Comparison of ENCODE assay signal across 25 mouse cellular contexts in the genomic region with DNA sequence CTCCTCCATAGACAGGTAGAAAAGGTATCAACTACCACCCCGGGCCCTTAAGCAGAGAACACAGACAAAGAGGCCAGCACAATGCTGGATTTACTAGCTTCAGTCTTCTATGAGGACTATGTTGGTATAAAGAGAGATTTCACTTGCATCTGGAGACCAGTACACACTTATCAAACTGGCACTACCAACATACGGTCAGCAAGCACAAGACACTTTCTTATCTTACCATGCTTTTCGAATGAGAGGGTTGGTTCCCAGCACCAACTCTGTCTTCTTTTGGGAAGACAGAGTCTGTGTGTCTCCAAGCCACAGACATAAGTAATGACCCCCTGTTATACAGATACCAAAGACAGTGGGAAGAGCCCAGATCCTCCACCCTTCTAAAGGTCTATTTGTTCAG.
DNase-seq lines count a peak whose midpoint lies in the region; ATAC-seq and TF ChIP-seq lines count a peak whose summit lies in the region.
"Had no signal": no experiment of that assay in that cellular context is flagged by ENCODE, and none has a peak within 500 bp of the region (broad histone marks: within the 10 kb centered on the region; RNA-seq: fewer than 3 reads in every experiment).

No protein-coding gene starts in this region.

- H3K27me3 ChIP-seq in forebrain, embryonic 15.5 days = no peaks in the 10 kb centered on the region
- H3K27me3 ChIP-seq in forebrain, postnatal 0 days (ENCODE audit: insufficient read depth, low read length) = no peaks in the 10 kb centered on the region
- H3K27me3 ChIP-seq in liver, embryonic 13.5 days = no peaks in the 10 kb centered on the region
- no peaks in the 10 kb centered on the region for H3K27me3 ChIP-seq in liver, postnatal 0 days (ENCODE audit: insufficient read depth, low read length)
- H3K27me3 ChIP-seq: CH12.LX; embryonic facial prominence, embryonic 12.5 days; embryonic facial prominence, embryonic 15.5 days; forebrain, embryonic 12.5 days; hindbrain, embryonic 13.5 days had no signal

- peaks cover 7% of the 10 kb centered on the region; the same call in 1 of the 2 replicates for H3K4me1 ChIP-seq in forebrain, embryonic 15.5 days
- no peaks in the 10 kb centered on the region for H3K4me1 ChIP-seq in forebrain, postnatal 0 days (ENCODE audit: insufficient read depth)
- peaks cover 17% of the 10 kb centered on the region for H3K4me1 ChIP-seq in liver, embryonic 13.5 days (replicated peaks)
- no peaks in the 10 kb centered on the region for H3K4me1 ChIP-seq in liver, postnatal 0 days (ENCODE audit: insufficient read depth)
- H3K4me1 ChIP-seq: forebrain, embryonic 12.5 days had no signal

- H3K4me3 ChIP-seq in forebrain, embryonic 15.5 days = no peak overlapping the region
- no peak overlapping the region for H3K4me3 ChIP-seq in forebrain, postnatal 0 days (ENCODE audit: low read depth, low read length)
- no peak overlapping the region for H3K4me3 ChIP-seq in liver, embryonic 13.5 days (replicated peaks)
- no peak overlapping the region for H3K4me3 ChIP-seq in liver, postnatal 0 days (ENCODE audit: low read depth, low read length)
- H3K4me3 ChIP-seq: embryonic facial prominence, embryonic 12.5 days; embryonic facial prominence, embryonic 15.5 days; forebrain, embryonic 12.5 days; hindbrain, embryonic 10.5 days; hindbrain, embryonic 13.5 days had no signal

- peak; percentile 66 for TF ChIP-seq EP300 in liver, postnatal 0 days (IDR thresholded peaks at IDR 0.05; ENCODE audit: low read depth)

- no peak for DNase-seq in forebrain, postnatal 0 days
- DNase-seq in liver, embryonic 13.5 days = no peak
- no peak for DNase-seq in liver
- no peak for DNase-seq in liver, postnatal 0 days
- no peak for DNase-seq in left cerebral cortex, adult 11 months (ENCODE audit: low spot score)
- DNase-seq in frontal cortex, postnatal 14 days (ENCODE audit: low spot score in 2 of 2) = no peak
- DNase-seq: adrenal gland, adult 2 months; adrenal gland, postnatal 14 days; cerebellum, adult 11 months; cerebellum, adult 2 months; cerebellum, adult 9-11 months; cerebellum, postnatal 25 days; gastrocnemius, postnatal 10 days; gastrocnemius, postnatal 36 days had no signal

- H3K36me3 ChIP-seq in forebrain, embryonic 15.5 days = no peaks in the 10 kb centered on the region
- peaks cover 3% of the 10 kb centered on the region for H3K36me3 ChIP-seq in forebrain, postnatal 0 days (ENCODE audit: insufficient read depth)
- H3K36me3 ChIP-seq in liver, embryonic 13.5 days = 0 out of 2 replicates have a peak, but pooled peaks cover 2% of the 10 kb centered on the region
- H3K36me3 ChIP-seq in liver, postnatal 0 days (replicated peaks; ENCODE audit: insufficient read depth, low read length) = peaks cover 11% of the 10 kb centered on the region
- H3K36me3 ChIP-seq: G1E had no signal

- H3K9me3 ChIP-seq in forebrain, embryonic 15.5 days = no peaks in the 10 kb centered on the region
- no peaks in the 10 kb centered on the region for H3K9me3 ChIP-seq in forebrain, postnatal 0 days (ENCODE audit: low read length)
- no peaks in the 10 kb centered on the region for H3K9me3 ChIP-seq in liver, embryonic 13.5 days (replicated peaks)
- no peaks in the 10 kb centered on the region for H3K9me3 ChIP-seq in liver, postnatal 0 days (ENCODE audit: low read length)
- H3K9me3 ChIP-seq: embryonic facial prominence, embryonic 12.5 days; embryonic facial prominence, embryonic 15.5 days; forebrain, embryonic 12.5 days; G1E; hindbrain, embryonic 10.5 days; hindbrain, embryonic 13.5 days had no signal

- WGBS in forebrain, embryonic 15.5 days = 97% methylated on average over 3 of the region's 3 CpGs
- 97% methylated on average over 3 of the region's 3 CpGs for WGBS in forebrain, postnatal 0 days
- 39% methylated on average over 3 of the region's 3 CpGs for WGBS in liver, embryonic 13.5 days (ENCODE audit: insufficient replicate concordance)
- 62% methylated on average over 3 of the region's 3 CpGs for WGBS in liver, postnatal 0 days (ENCODE audit: insufficient replicate concordance)

- H3K9ac ChIP-seq in forebrain, embryonic 15.5 days (replicated peaks) = no peak overlapping the region
- no peak overlapping the region for H3K9ac ChIP-seq in forebrain, postnatal 0 days
- H3K9ac ChIP-seq in liver, embryonic 13.5 days = no peak overlapping the region
- H3K9ac ChIP-seq in liver, postnatal 0 days (replicated peaks) = no peak overlapping the region
- H3K9ac ChIP-seq: embryonic facial prominence, embryonic 12.5 days; embryonic facial prominence, embryonic 15.5 days; forebrain, embryonic 12.5 days; hindbrain, embryonic 13.5 days had no signal

- no peak overlapping the region for H3K4me2 ChIP-seq in forebrain, embryonic 15.5 days (replicated peaks)
- no peak overlapping the region for H3K4me2 ChIP-seq in forebrain, postnatal 0 days (ENCODE audit: low read depth)
- no peak overlapping the region for H3K4me2 ChIP-seq in liver, embryonic 13.5 days
- no peak overlapping the region for H3K4me2 ChIP-seq in liver, postnatal 0 days (ENCODE audit: low read depth, low read length)
- H3K4me2 ChIP-seq: embryonic facial prominence, embryonic 12.5 days; embryonic facial prominence, embryonic 15.5 days; forebrain, embryonic 12.5 days; heart, embryonic 11.5 days; hindbrain, embryonic 13.5 days had no signal

- 0 out of 2 replicates have a peak, but pooled peaks have one; percentile 38 for ATAC-seq in forebrain, embryonic 15.5 days (replicated peaks)
- ATAC-seq in forebrain, postnatal 0 days = no peak
- ATAC-seq in liver, embryonic 13.5 days (ENCODE audit: low read depth) = peak; percentile 68
- no peak for ATAC-seq in liver, postnatal 0 days
- no peak for ATAC-seq in erythroid progenitor cell, adult 5-6 weeks (replicated peaks; ENCODE audit: low FRiP score, poor library complexity, severe bottlenecking)
- ATAC-seq: hindbrain, embryonic 16.5 days had no signal

- no peak for TF ChIP-seq CTCF in forebrain, postnatal 0 days (IDR thresholded peaks at IDR 0.05; ENCODE audit: low read depth)
- no peak for TF ChIP-seq CTCF in liver, postnatal 0 days (IDR thresholded peaks at IDR 0.05; ENCODE audit: low read depth)

- H3K27ac ChIP-seq in forebrain, embryonic 15.5 days (replicated peaks) = no peak overlapping the region
- H3K27ac ChIP-seq in forebrain, postnatal 0 days (ENCODE audit: low read depth, low read length) = no peak overlapping the region
- H3K27ac ChIP-seq in liver, embryonic 13.5 days = no peak overlapping the region
- H3K27ac ChIP-seq in liver, postnatal 0 days (ENCODE audit: low read depth) = no peak overlapping the region
- H3K27ac ChIP-seq: embryonic facial prominence, embryonic 12.5 days; embryonic facial prominence, embryonic 15.5 days; forebrain, embryonic 12.5 days; hindbrain, embryonic 10.5 days; hindbrain, embryonic 13.5 days had no signal

Comparison
In these comparisons a context has a peak if more than half of its experiments do, and no peak if none do; other contexts are left out.
1. ATAC-seq: peak in forebrain, embryonic 15.5 days (single experiment) and liver, embryonic 13.5 days (single experiment); none in forebrain, postnatal 0 days (single experiment), liver, postnatal 0 days (single experiment) and erythroid progenitor cell, adult 5-6 weeks (single experiment).